Mouse (Mus musculus) kidney, embryonic 14.5 days (tissue): ENCODE results near the gene Clcnka. TPM values are rescaled to one million over a fixed set of nuclear protein-coding genes. Genes with fewer than 3 reads are reported as not detected.

Source experiments
- ATAC-seq: fragments of 200-750 bp; cut with Nextera tagmentation; 2 replicates; pipeline ENCODE4 v1.8.0; 2017; ENCODE audit warnings: moderate number of reproducible peaks, mild to moderate bottlenecking, moderate TSS enrichment, moderate library complexity; ENCODE audit not compliant: low FRiP score, low TSS enrichment
- H3K27ac ChIP-seq: fragments of 300-500 bp; sonication (generic); 2 replicates; pipeline ENCODE4 v1.5.1; 2014; ENCODE audit warnings: low read depth, mild to moderate bottlenecking, low read length, moderate library complexity, mixed read lengths
- H3K27me3 ChIP-seq: fragments of 300-500 bp; sonication (generic); 2 replicates; pipeline ENCODE4 v1.6.1; 2014; ENCODE audit warnings: mild to moderate bottlenecking, low read length; ENCODE audit not compliant: control insufficient read depth, insufficient read depth
- H3K36me3 ChIP-seq: fragments of 300-500 bp; sonication (generic); 2 replicates; pipeline ENCODE4 v1.6.1; 2014; ENCODE audit warnings: low read length, mixed read lengths; ENCODE audit not compliant: control insufficient read depth, insufficient read depth
- H3K4me1 ChIP-seq: fragments of 300-500 bp; sonication (generic); 2 replicates; pipeline ENCODE4 v1.6.1; 2014; ENCODE audit warnings: low read length, mixed read lengths; ENCODE audit not compliant: control insufficient read depth, insufficient read depth
- H3K4me2 ChIP-seq: fragments of 300-500 bp; sonication (generic); replicated peaks from 2 replicates; pipeline ENCODE4 v1.6.1; 2014; ENCODE audit warnings: low read depth, mild to moderate bottlenecking, low read length
- H3K4me3 ChIP-seq: fragments of 300-500 bp; sonication (generic); 2 replicates; pipeline ENCODE4 v1.5.1; 2014; ENCODE audit warnings: mild to moderate bottlenecking, low read length
- H3K9ac ChIP-seq: fragments of 300-500 bp; sonication (generic); 2 replicates; pipeline ENCODE4 v1.6.1; 2014; ENCODE audit warnings: low read depth, mild to moderate bottlenecking, low read length, moderate library complexity
- H3K9me3 ChIP-seq: fragments of 300-500 bp; sonication (generic); 2 replicates; pipeline ENCODE4 v1.6.1; 2016; ENCODE audit warnings: low read length; ENCODE audit not compliant: control insufficient read depth
- WGBS: fragments of 180-500 bp; shearing (Covaris S2); extraction: QIAGEN DNeasy Blood & Tissue Kit; methylation state at CpG from one replicate; pipeline ENCODE4 v1.1.7; 2014; 5-methylcytosine and 5-hydroxymethylcytosine counted together
- polyA plus RNA-seq: library from polyadenylated mRNA; unstranded; fragments of >200 nt; fragmentation: Nextera tagmentation; extraction: Ambion mirVana; gene quantifications from 2 replicates; pipeline ENCODE4 v1.2.1, GENCODE M21; 2014

Clcnka gene
- polyA plus RNA-seq, 1 experiment from 2014 or later, result 3.9 TPM

- H3K27ac ChIP-seq, result no peak overlapping the region
- H3K4me3 ChIP-seq, result no peak overlapping the region
- no peaks in the 10 kb centered on the region for H3K27me3 ChIP-seq
- ATAC-seq, result no peak
- no peak overlapping the region for H3K9ac ChIP-seq
- H3K4me2 ChIP-seq, result no peak overlapping the region
- no peaks in the 10 kb centered on the region for H3K36me3 ChIP-seq
- H3K9me3 ChIP-seq, result no peaks in the 10 kb centered on the region
- H3K4me1 ChIP-seq, result no peaks in the 10 kb centered on the region
- WGBS, result 86% methylated on average over 18 of the region's 18 CpGs
These were observed 34.7 kb upstream of the Clcnka start for GRCm38 (mm10) chr4:141433191-141433590.

- 64% methylated on average over 14 of the region's 14 CpGs for WGBS
- no peaks in the 10 kb centered on the region for H3K36me3 ChIP-seq
These were observed 34.1 kb upstream of the Clcnka start for GRCm38 (mm10) chr4:141432666-141433065.

DNA sequence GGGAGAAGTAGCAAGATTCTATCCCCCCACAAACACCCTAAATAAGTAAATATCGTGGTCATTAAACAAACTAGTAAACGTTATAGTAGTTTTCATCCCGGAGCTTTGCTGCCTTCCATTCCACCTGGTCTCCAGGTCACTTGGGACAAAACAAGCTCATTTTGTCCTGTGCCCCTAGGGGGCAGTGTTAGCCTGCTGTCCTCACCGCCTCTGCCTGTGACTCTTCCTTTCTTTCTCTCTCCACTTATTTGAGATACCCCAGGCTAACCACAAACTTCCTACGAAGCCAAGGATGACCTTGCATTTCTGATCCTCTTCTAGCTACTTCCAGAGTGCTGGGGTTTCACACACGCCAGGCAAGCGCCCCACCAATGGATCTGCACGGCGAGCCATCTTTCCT is 32.5 kb upstream of the Clcnka start:
- Histone ChIP-seq H3K36me3 (no peaks in the 10 kb centered on the region), H3K9ac (no peak overlapping the region), H3K27me3 (no peaks in the 10 kb centered on the region), H3K9me3 (no peaks in the 10 kb centered on the region), H3K4me3 (no peak overlapping the region), H3K4me1 (peaks cover 3% of the 10 kb centered on the region), H3K27ac (no peak overlapping the region), H3K4me2 (no peak overlapping the region)
- WGBS, result 47% methylated on average over 9 of the region's 9 CpGs
- peak; percentile 32; the same call in 1 of the 2 replicates for ATAC-seq

More at GRCm38 (mm10) chr4:141432666-141433065, 34.1 kb upstream of the Clcnka start:
- Histone ChIP-seq H3K27me3 (no peaks in the 10 kb centered on the region), H3K9ac (no peak overlapping the region), H3K9me3 (no peaks in the 10 kb centered on the region), H3K4me1 (no peaks in the 10 kb centered on the region), H3K4me3 (no peak overlapping the region), H3K4me2 (no peak overlapping the region), H3K27ac (no peak overlapping the region)
- ATAC-seq, result no peak

GRCm38 (mm10) chr4:141429847-141430246 is 31.3 kb upstream of the Clcnka start:
- Histone ChIP-seq H3K27ac (no peak overlapping the region), H3K4me3 (no peak overlapping the region), H3K36me3 (no peaks in the 10 kb centered on the region), H3K4me2 (no peak overlapping the region), H3K4me1 (peaks cover 7% of the 10 kb centered on the region), H3K27me3 (no peaks in the 10 kb centered on the region), H3K9me3 (no peaks in the 10 kb centered on the region), H3K9ac (no peak overlapping the region)
- WGBS, result 59% methylated on average over 9 of the region's 9 CpGs
- ATAC-seq, result no peak

DNA sequence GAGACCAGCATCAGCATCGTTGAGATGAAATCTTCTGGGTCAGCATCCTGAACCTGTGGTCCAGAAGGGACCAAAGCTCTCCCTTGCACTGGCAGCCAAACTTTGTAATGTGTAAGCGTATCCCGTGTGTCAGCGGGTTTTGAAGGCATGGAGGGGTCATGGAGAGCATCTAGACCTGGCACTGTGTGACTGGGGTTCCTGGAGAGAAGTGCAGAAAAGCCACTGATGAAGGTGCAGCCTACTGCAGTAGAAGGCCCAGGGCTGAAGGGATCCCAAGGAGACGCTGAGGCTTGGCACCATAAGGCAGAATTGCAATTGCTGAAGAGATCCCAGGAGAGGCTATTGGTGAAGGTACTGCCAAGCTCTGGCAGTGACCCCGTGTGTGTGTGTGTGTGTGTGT is 30.9 kb upstream of the Clcnka start:
- no peaks in the 10 kb centered on the region for H3K9me3 ChIP-seq
- no peak overlapping the region for H3K4me3 ChIP-seq
- no peak for ATAC-seq
- H3K9ac ChIP-seq, result no peak overlapping the region
- WGBS, result 79% methylated on average over 6 of the region's 6 CpGs
- no peak overlapping the region for H3K27ac ChIP-seq
- H3K36me3 ChIP-seq, result no peaks in the 10 kb centered on the region
- H3K4me1 ChIP-seq, result peaks cover 7% of the 10 kb centered on the region
- no peak overlapping the region for H3K4me2 ChIP-seq
- no peaks in the 10 kb centered on the region for H3K27me3 ChIP-seq

GRCm38 (mm10) chr4:141427921-141428320 is 29.4 kb upstream of the Clcnka start:
- H3K27me3 ChIP-seq, result no peaks in the 10 kb centered on the region
- no peak overlapping the region for H3K9ac ChIP-seq
- no peak overlapping the region for H3K27ac ChIP-seq
- no peaks in the 10 kb centered on the region for H3K9me3 ChIP-seq
- H3K4me2 ChIP-seq, result no peak overlapping the region
- 86% methylated on average over 13 of the region's 13 CpGs for WGBS
- no peak for ATAC-seq
- peaks cover 7% of the 10 kb centered on the region for H3K4me1 ChIP-seq
- H3K4me3 ChIP-seq, result no peak overlapping the region
- no peaks in the 10 kb centered on the region for H3K36me3 ChIP-seq

DNA sequence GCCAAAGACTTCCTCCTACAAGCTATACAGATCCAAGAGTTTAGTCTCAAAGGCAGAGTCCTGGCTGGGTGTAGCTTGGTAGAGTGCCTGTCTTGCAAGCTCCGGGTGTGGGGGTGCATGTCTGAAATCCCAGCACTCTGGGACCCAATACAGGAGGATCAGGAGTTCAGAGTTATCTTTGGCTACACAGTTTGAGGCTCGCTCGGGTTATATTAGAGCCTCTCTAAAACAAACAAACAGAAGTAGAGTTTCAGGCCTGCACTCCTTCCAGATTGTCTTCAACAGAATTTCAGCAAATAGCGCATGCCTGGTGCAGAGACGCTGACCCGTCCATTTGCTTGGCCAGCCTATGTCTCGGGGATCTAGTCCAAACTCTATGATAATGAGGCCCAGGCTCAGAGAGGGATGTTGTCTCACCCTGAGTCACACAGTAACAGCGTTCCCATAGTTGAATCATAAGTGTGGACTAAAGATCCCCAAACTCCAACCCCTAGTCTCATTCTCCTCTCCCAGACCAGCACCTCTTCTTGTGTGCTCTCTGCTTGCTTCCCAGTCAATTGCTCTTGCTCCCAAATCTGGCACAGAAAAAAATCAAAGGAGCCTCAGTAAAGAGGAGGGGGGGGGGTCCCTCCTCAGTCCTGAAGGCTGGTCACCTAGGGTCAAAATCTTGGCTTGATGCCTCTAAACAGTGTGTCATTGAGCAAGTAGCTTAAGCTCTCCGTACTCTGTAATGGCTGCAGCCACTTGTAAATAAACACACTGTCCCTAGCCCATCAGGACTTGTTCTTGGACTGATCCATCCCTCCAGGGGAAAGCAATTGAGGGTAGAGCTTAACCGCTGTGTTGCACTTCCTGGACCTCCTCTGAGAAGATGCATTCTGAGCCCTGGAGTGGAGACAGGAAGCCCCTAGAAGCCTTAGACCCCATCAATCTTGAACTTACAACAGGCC is 28.5 kb upstream of the Clcnka start:
- H3K4me2 ChIP-seq, result no peak overlapping the region

DNA sequence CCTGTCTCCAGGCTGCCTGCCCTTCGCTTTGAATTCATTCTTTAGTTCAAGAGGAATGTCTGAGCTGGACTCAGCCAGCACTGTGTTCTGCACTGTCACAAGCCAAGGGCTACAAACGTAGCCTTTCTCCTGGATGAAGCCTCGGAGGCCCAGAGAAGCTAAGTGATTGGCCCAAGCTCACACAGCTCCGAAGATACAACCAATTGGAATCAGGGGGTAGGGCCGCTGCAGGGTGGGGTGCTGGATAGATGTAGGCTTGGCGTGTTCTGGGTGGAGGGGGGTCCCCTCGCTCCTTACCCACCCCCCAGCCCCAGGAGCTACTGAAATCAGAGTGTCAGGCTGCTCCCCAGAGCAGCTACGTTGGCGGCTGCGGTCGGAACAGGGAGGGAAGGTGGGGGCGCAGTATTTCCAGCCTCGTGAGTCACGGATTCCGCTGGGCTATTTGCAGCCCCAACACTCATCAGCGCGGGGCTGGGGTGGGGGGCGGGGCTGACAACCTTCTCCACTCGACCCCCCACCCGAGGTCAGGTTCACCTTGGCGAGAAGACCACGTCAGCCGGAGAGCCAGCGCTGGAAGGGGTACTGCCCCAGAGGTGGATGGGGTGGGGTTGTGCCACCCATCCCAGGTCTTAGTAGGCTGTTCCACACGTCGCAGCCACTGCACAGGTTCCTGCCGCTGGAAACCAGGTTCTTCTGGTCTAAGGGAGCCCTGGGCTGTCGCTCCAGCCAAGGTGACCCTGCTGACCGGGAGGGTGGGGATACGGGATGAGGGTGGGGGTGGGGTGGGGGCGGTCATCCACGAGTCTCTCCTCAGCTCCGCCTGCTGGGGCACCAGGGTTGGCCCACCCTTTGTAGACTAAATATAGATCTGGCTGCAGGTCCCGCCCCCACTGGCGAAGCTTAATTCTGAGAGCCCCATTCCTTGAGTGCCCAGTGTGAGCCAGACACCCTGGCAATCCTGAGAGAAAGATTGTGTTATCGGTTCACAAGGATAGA is 27.3 kb upstream of the Clcnka start:
- Histone ChIP-seq H3K27ac (no peak overlapping the region), H3K9me3 (no peaks in the 10 kb centered on the region), H3K36me3 (no peaks in the 10 kb centered on the region), H3K4me3 (peak overlapping the region; percentile 39), H3K4me2 (peak overlapping the region; percentile 84), H3K4me1 (peaks cover 13% of the 10 kb centered on the region), H3K27me3 (no peaks in the 10 kb centered on the region), H3K9ac (peak overlapping the region; percentile 56)
- WGBS, result 3% methylated on average over 36 of the region's 36 CpGs
- ATAC-seq, result peak; percentile 76

More for the DNA sequence above, 28.5 kb upstream of the Clcnka start:
- Histone ChIP-seq H3K9ac (no peak overlapping the region), H3K4me3 (no peak overlapping the region), H3K36me3 (no peaks in the 10 kb centered on the region), H3K27me3 (no peaks in the 10 kb centered on the region), H3K27ac (no peak overlapping the region), H3K9me3 (no peaks in the 10 kb centered on the region), H3K4me1 (peaks cover 7% of the 10 kb centered on the region)
- ATAC-seq, result no peak
- 72% methylated on average over 10 of the region's 10 CpGs for WGBS
